Mouse (Mus musculus) olfactory bulb, adult 2 months (tissue): ENCODE results near the gene Unc5cl.

Source experiments
- CTCF ChIP-seq: fragments of 200-500 bp; IDR thresholded peaks from 2 replicates; pipeline ENCODE4 v1.5.1; 2012; ENCODE audit warnings: low read depth, mild to moderate bottlenecking, low read length, moderate library complexity; ENCODE audit not compliant: insufficient read depth
- POLR2A ChIP-seq: fragments of 200-500 bp; IDR thresholded peaks from 2 replicates; pipeline ENCODE4 v1.6.1; 2012; ENCODE audit warnings: mild to moderate bottlenecking, low read depth, low read length, moderate library complexity; ENCODE audit not compliant: insufficient read depth

GRCm38 (mm10) chr17:48544722-48545121 is 90.0 kb downstream of the Unc5cl start:
- no peak for TF ChIP-seq CTCF
- no peak for TF ChIP-seq POLR2A
